Mouse (Mus musculus): ENCODE measurements around the gene Pdcl3. TPM values are rescaled to one million over a fixed set of nuclear protein-coding genes. Genes with fewer than 3 reads are reported as not detected.

Gene Pdcl3
- polyA plus RNA-seq (2014; fragmentation: Nextera tagmentation; extraction: Ambion mirVana) = 147 and 149 TPM in 2 replicates

DNA sequence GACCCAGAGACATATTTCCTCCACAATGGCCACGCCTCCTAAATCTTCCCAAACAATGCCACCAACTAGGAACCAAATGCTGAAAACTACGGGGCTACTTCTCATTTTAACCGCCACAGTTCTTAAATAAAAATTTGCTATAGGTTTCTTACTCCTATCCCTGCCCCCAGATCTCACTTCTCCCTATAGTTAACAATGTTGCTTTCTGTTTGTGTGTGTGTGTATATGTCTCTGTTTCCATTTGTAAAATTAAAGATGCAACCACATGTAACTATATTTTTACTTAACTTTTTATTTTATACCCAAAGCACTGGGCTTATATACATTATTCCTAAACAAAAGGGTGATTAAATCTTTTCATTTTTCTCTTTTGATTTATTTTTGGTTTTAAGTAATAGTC lies at the start of gene Pdcl3:
Gene Pdcl3, plus strand, starts transcription at position 301 of the 400 bp plus-strand sequence.
- no peak for ATAC-seq (ENCODE audit: low read depth)
- H3K27me3 ChIP-seq (replicated peaks; ENCODE audit: control insufficient read depth, insufficient read depth, low read length) = no peaks in the 10 kb centered on the region
- H3K36me3 ChIP-seq (ENCODE audit: control insufficient read depth, insufficient read depth, low read length) = no peaks in the 10 kb centered on the region
- no peak within 1 kb of the TSS for H3K4me3 ChIP-seq (ENCODE audit: low read depth, low read length)
- no peak within 1 kb of the TSS for H3K27ac ChIP-seq (replicated peaks; ENCODE audit: low read depth, low read length)
- DNase-seq (ENCODE audit: low spot score) = no peak
- H3K4me1 ChIP-seq (ENCODE audit: control insufficient read depth, insufficient read depth, low read length) = peaks cover 9% of the 10 kb centered on the region
- H3K4me2 ChIP-seq (ENCODE audit: low read depth, low read length) = no peak within 1 kb of the TSS
- H3K9ac ChIP-seq (ENCODE audit: low read depth, low read length) = no peak within 1 kb of the TSS
- WGBS = 85% methylated on average over 3 of the region's 3 CpGs
- H3K9me3 ChIP-seq (ENCODE audit: control insufficient read depth, low read length) = no peaks in the 10 kb centered on the region

DNA sequence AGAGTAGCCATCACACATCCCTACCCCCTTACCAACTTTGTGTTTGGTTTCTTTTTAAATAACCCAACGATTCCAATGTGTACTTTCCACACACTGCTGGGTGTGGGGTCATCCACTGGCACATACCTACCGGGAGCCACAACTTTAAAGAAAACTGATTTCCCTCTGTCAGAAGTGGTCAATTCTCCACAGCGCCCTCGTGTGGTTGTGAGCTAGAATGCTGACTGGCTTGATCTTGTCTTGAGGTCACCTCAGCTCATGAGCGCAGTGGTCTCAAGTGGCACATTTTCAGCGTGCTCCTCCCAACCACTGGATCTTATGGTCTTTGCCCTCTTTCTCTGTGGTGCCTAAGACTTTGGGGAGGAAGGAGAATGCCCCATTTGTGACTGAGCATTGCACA lies 48.6 kb upstream of the Pdcl3 start:
- Histone ChIP-seq H3K4me2 (ENCODE audit: low read depth, low read length) (no peak overlapping the region), H3K27me3 (replicated peaks; ENCODE audit: control insufficient read depth, insufficient read depth, low read length) (no peaks in the 10 kb centered on the region), H3K36me3 (ENCODE audit: control insufficient read depth, insufficient read depth, low read length) (no peaks in the 10 kb centered on the region), H3K27ac (replicated peaks; ENCODE audit: low read depth, low read length) (no peak overlapping the region), H3K9me3 (ENCODE audit: control insufficient read depth, low read length) (no peaks in the 10 kb centered on the region), H3K4me1 (ENCODE audit: control insufficient read depth, insufficient read depth, low read length) (no peaks in the 10 kb centered on the region), H3K9ac (ENCODE audit: low read depth, low read length) (no peak overlapping the region), H3K4me3 (ENCODE audit: low read depth, low read length) (no peak overlapping the region)
- 31% methylated on average over 6 of the region's 6 CpGs for WGBS
- ATAC-seq (ENCODE audit: low read depth) (no peak), DNase-seq (ENCODE audit: low spot score) (peak; percentile 12)

DNA sequence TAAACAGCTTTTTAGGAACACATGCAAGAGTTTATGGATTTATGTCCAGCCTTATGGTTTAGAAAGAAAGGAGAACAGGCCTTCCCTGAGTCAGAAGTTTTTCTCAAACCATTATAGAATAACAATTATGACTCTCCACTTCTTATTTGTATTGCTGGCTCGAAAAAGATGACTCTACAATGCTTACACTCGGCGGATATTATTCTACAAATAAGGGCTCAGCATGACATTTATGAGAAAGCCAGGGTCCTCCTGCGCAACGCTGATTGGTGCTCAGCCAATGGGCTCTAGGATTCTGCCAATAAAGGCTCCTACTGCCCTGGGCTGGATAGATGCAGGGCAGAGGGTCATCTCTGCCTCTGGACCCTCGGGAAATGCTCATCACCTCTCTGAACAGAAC lies 46.6 kb upstream of the Pdcl3 start, which contains the start of gene Nms:
Gene Nms, plus strand, starts transcription at position 301 of the 400 bp plus-strand sequence.
- H3K4me3 ChIP-seq (ENCODE audit: low read depth, low read length) = no peak within 1 kb of the TSS
- H3K9me3 ChIP-seq (ENCODE audit: control insufficient read depth, low read length) = no peaks in the 10 kb centered on the region
- no peak within 1 kb of the TSS for H3K4me2 ChIP-seq (ENCODE audit: low read depth, low read length)
- H3K27me3 ChIP-seq (replicated peaks; ENCODE audit: control insufficient read depth, insufficient read depth, low read length) = no peaks in the 10 kb centered on the region
- H3K36me3 ChIP-seq (ENCODE audit: control insufficient read depth, insufficient read depth, low read length) = no peaks in the 10 kb centered on the region
- 75% methylated on average over 6 of the region's 6 CpGs for WGBS
- no peak for DNase-seq (ENCODE audit: low spot score)
- no peak within 1 kb of the TSS for H3K27ac ChIP-seq (replicated peaks; ENCODE audit: low read depth, low read length)
- ATAC-seq (ENCODE audit: low read depth) = no peak
- H3K4me1 ChIP-seq (ENCODE audit: control insufficient read depth, insufficient read depth, low read length) = no peaks in the 10 kb centered on the region
- H3K9ac ChIP-seq (ENCODE audit: low read depth, low read length) = no peak within 1 kb of the TSS

GRCm38 (mm10) chr1:38939608-38940007 lies 45.8 kb upstream of the Pdcl3 start:
- WGBS = 1% methylated on average over 5 of the region's 5 CpGs
- no peak overlapping the region for H3K4me2 ChIP-seq (ENCODE audit: low read depth, low read length)
- H3K4me1 ChIP-seq (ENCODE audit: control insufficient read depth, insufficient read depth, low read length) = no peaks in the 10 kb centered on the region
- H3K9ac ChIP-seq (ENCODE audit: low read depth, low read length) = no peak overlapping the region
- no peaks in the 10 kb centered on the region for H3K27me3 ChIP-seq (replicated peaks; ENCODE audit: control insufficient read depth, insufficient read depth, low read length)
- no peaks in the 10 kb centered on the region for H3K9me3 ChIP-seq (ENCODE audit: control insufficient read depth, low read length)
- DNase-seq (ENCODE audit: low spot score) (peak; percentile 40), ATAC-seq (ENCODE audit: low read depth) (no peak)
- no peaks in the 10 kb centered on the region for H3K36me3 ChIP-seq (ENCODE audit: control insufficient read depth, insufficient read depth, low read length)
- no peak overlapping the region for H3K4me3 ChIP-seq (ENCODE audit: low read depth, low read length)
- no peak overlapping the region for H3K27ac ChIP-seq (replicated peaks; ENCODE audit: low read depth, low read length)

DNA sequence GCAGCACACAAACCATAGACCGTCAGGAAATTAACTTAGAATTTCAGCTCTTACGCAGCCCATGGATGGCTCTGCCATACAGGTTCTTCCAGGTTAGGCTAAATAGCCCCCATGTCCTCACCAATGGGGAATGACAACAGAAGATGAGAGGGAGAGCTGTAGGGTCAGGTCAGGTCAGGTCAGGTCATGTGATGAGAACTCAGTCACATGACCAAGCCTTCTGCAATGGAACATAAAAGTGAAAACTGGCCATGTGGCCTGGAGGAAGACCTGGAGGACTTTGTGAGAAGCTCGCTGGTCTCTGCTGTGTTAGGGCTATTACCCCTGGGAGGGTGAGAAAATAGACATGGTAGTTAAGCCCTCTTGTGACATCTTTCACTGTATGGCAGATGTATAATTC lies 29.0 kb upstream of the Pdcl3 start:
- no peak for ATAC-seq (ENCODE audit: low read depth)
- H3K27me3 ChIP-seq (replicated peaks; ENCODE audit: control insufficient read depth, insufficient read depth, low read length) = no peaks in the 10 kb centered on the region
- no peaks in the 10 kb centered on the region for H3K4me1 ChIP-seq (ENCODE audit: control insufficient read depth, insufficient read depth, low read length)
- WGBS = 88% methylated on average over 3 of the region's 3 CpGs
- H3K36me3 ChIP-seq (ENCODE audit: control insufficient read depth, insufficient read depth, low read length) = no peaks in the 10 kb centered on the region
- no peaks in the 10 kb centered on the region for H3K9me3 ChIP-seq (ENCODE audit: control insufficient read depth, low read length)
- no peak for DNase-seq (ENCODE audit: low spot score)
- no peak overlapping the region for H3K9ac ChIP-seq (ENCODE audit: low read depth, low read length)
- H3K4me3 ChIP-seq (ENCODE audit: low read depth, low read length) = no peak overlapping the region
- H3K4me2 ChIP-seq (ENCODE audit: low read depth, low read length) = no peak overlapping the region
- no peak overlapping the region for H3K27ac ChIP-seq (replicated peaks; ENCODE audit: low read depth, low read length)

DNA sequence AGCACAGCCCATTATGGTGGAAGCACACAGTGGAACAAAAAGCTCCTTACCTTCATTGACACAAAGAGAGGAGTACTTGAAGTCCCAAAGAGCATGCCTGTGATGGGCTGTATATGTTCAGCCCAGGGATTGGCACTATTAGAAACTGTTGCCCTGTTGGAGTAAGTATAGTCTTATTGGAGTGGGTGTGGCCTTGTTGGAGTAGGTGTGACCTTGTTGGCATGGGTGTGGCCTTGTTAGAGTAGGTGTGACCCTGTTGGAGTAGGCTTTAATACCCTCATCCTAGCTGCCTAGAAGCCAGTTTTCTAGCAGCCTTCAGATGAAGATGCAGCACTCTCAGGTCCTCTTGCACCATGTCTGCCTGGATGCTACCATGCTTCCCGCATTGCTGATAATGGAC lies 16.3 kb upstream of the Pdcl3 start:
- Histone ChIP-seq H3K27me3 (replicated peaks; ENCODE audit: control insufficient read depth, insufficient read depth, low read length) (no peaks in the 10 kb centered on the region), H3K36me3 (ENCODE audit: control insufficient read depth, insufficient read depth, low read length) (no peaks in the 10 kb centered on the region), H3K9me3 (ENCODE audit: control insufficient read depth, low read length) (no peaks in the 10 kb centered on the region), H3K9ac (ENCODE audit: low read depth, low read length) (no peak overlapping the region), H3K4me1 (ENCODE audit: control insufficient read depth, insufficient read depth, low read length) (no peaks in the 10 kb centered on the region), H3K4me3 (ENCODE audit: low read depth, low read length) (no peak overlapping the region), H3K27ac (replicated peaks; ENCODE audit: low read depth, low read length) (no peak overlapping the region), H3K4me2 (ENCODE audit: low read depth, low read length) (no peak overlapping the region)
- WGBS = 90% methylated on average over 1 of the region's 1 CpGs
- no peak for ATAC-seq (ENCODE audit: low read depth)
- no peak for DNase-seq (ENCODE audit: low spot score)

DNA sequence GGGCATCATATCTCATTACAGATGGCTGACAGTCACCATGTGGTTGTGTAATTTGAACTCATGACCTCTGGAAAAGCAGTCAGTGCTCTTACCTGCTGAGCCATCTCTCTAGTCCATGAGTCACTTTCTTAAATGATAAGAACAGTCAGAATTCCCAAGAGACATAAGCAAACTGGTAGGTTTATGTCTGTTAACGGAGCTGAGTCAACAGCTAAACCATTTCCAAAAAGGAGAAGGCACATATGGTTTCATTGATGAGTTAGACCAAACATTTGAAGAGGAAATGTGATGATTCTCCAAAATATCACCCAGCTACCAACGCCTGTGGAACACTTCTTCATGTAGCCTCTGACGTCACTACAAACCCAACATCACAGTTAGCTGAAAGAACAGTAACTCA lies 13.7 kb upstream of the Pdcl3 start:
- no peak overlapping the region for H3K27ac ChIP-seq (replicated peaks; ENCODE audit: low read depth, low read length)
- H3K4me1 ChIP-seq (ENCODE audit: control insufficient read depth, insufficient read depth, low read length) = no peaks in the 10 kb centered on the region
- H3K9ac ChIP-seq (ENCODE audit: low read depth, low read length) = no peak overlapping the region
- H3K9me3 ChIP-seq (ENCODE audit: control insufficient read depth, low read length) = no peaks in the 10 kb centered on the region
- no peaks in the 10 kb centered on the region for H3K36me3 ChIP-seq (ENCODE audit: control insufficient read depth, insufficient read depth, low read length)
- no peak overlapping the region for H3K4me3 ChIP-seq (ENCODE audit: low read depth, low read length)
- DNase-seq (ENCODE audit: low spot score) = no peak
- H3K27me3 ChIP-seq (replicated peaks; ENCODE audit: control insufficient read depth, insufficient read depth, low read length) = no peaks in the 10 kb centered on the region
- ATAC-seq (ENCODE audit: low read depth) = no peak
- WGBS = 83% methylated on average over 3 of the region's 3 CpGs
- H3K4me2 ChIP-seq (ENCODE audit: low read depth, low read length) = no peak overlapping the region

GRCm38 (mm10) chr1:38972986-38973592 lies 12.3 kb upstream of the Pdcl3 start:
- DNase-seq (ENCODE audit: low spot score) = no peak
- no peaks in the 10 kb centered on the region for H3K27me3 ChIP-seq (replicated peaks; ENCODE audit: control insufficient read depth, insufficient read depth, low read length)
- no peaks in the 10 kb centered on the region for H3K36me3 ChIP-seq (ENCODE audit: control insufficient read depth, insufficient read depth, low read length)
- no peaks in the 10 kb centered on the region for H3K4me1 ChIP-seq (ENCODE audit: control insufficient read depth, insufficient read depth, low read length)
- no peak overlapping the region for H3K4me2 ChIP-seq (ENCODE audit: low read depth, low read length)
- no peak for ATAC-seq (ENCODE audit: low read depth)
- H3K9ac ChIP-seq (ENCODE audit: low read depth, low read length) = no peak overlapping the region
- no peaks in the 10 kb centered on the region for H3K9me3 ChIP-seq (ENCODE audit: control insufficient read depth, low read length)
- H3K4me3 ChIP-seq (ENCODE audit: low read depth, low read length) = no peak overlapping the region
- H3K27ac ChIP-seq (replicated peaks; ENCODE audit: low read depth, low read length) = no peak overlapping the region
- 79% methylated on average over 9 of the region's 9 CpGs for WGBS

GRCm38 (mm10) chr1:38979953-38980352 lies 5.5 kb upstream of the Pdcl3 start:
- ATAC-seq (ENCODE audit: low read depth) (no peak), DNase-seq (ENCODE audit: low spot score) (no peak)
- H3K27me3 ChIP-seq (replicated peaks; ENCODE audit: control insufficient read depth, insufficient read depth, low read length) = no peaks in the 10 kb centered on the region
- H3K4me3 ChIP-seq (ENCODE audit: low read depth, low read length) = no peak overlapping the region
- H3K9ac ChIP-seq (ENCODE audit: low read depth, low read length) = no peak overlapping the region
- H3K36me3 ChIP-seq (ENCODE audit: control insufficient read depth, insufficient read depth, low read length) = no peaks in the 10 kb centered on the region
- no peaks in the 10 kb centered on the region for H3K9me3 ChIP-seq (ENCODE audit: control insufficient read depth, low read length)
- WGBS = 64% methylated on average over 7 of the region's 7 CpGs
- no peaks in the 10 kb centered on the region for H3K4me1 ChIP-seq (ENCODE audit: control insufficient read depth, insufficient read depth, low read length)
- no peak overlapping the region for H3K27ac ChIP-seq (replicated peaks; ENCODE audit: low read depth, low read length)
- no peak overlapping the region for H3K4me2 ChIP-seq (ENCODE audit: low read depth, low read length)

All from embryonic facial prominence, embryonic 14.5 days (tissue).